Mouse (Mus musculus) ES-E14 (cell line): ENCODE measurements at regions not wholly inside any gene's neighbourhood (a gene's known extent, or its start where the extent isn't known, plus 50 kb on each side); places are given as distances from the start of the nearest gene placed in this dataset.

ENCODE experiments used
- DNase-seq: peaks from one replicate; pipeline ENCODE4 v3.0.0-alpha.2; 2013; ENCODE audit warnings: low read depth, low spot score
- H3K27ac ChIP-seq: 2 replicates; pipeline ENCODE4 v1.5.1; 2012; ENCODE audit warnings: low read depth, mild to moderate bottlenecking, low read length, moderate library complexity, mixed read lengths; ENCODE audit not compliant: poor library complexity, insufficient read depth, severe bottlenecking
- H3K36me3 ChIP-seq: 2 replicates; pipeline ENCODE4 v1.6.1; 2012; ENCODE audit warnings: mild to moderate bottlenecking, low read length, moderate library complexity, mixed read lengths; ENCODE audit not compliant: control insufficient read depth, poor library complexity, insufficient read depth, severe bottlenecking
- H3K4me1 ChIP-seq, 2 experiments: fragments of 150-350 bp in 1 of 2; sonication (generic) in 1 of 2; 2 replicates each; pipeline ENCODE4 v1.6.1; 2012; ENCODE audit warnings: low read length in 2 of 2, mild to moderate bottlenecking in 1 of 2, mixed read lengths in 1 of 2; ENCODE audit not compliant: control insufficient read depth in 2 of 2, insufficient read depth in 2 of 2, poor library complexity in 1 of 2
- H3K4me3 ChIP-seq, 2 experiments: fragments of 150-350 bp in 1 of 2; sonication (generic) in 1 of 2; 2 replicates each; pipeline ENCODE4 v1.5.1; 2012; ENCODE audit warnings: low read length in 2 of 2, low read depth in 1 of 2, mild to moderate bottlenecking in 1 of 2, mixed read lengths in 1 of 2; ENCODE audit not compliant: insufficient read depth in 1 of 2, poor library complexity in 1 of 2, severe bottlenecking in 1 of 2
- H3K9ac ChIP-seq: 2 replicates; pipeline ENCODE4 v1.6.1; 2012; ENCODE audit warnings: low read depth, mild to moderate bottlenecking, low read length, mixed read lengths; ENCODE audit not compliant: poor library complexity, insufficient read depth, severe bottlenecking
- H3K9me3 ChIP-seq: fragments of 150-350 bp; sonication (generic); 2 replicates; pipeline ENCODE4 v1.6.1; 2012; ENCODE audit warnings: low read depth, mild to moderate bottlenecking, low read length; ENCODE audit not compliant: control insufficient read depth, insufficient read depth
- CHD2 ChIP-seq: IDR thresholded peaks from 2 replicates; pipeline ENCODE4 v1.6.1; 2014; ENCODE audit warnings: mild to moderate bottlenecking, low read depth, low read length, inconsistent platforms
- HCFC1 ChIP-seq: IDR thresholded peaks from 2 replicates; pipeline ENCODE4 v1.6.1; 2012; ENCODE audit warnings: low read length, inconsistent platforms, borderline replicate concordance; ENCODE audit not compliant: insufficient read depth
- MAFK ChIP-seq: IDR thresholded peaks from 2 replicates; pipeline ENCODE4 v1.6.1; 2014; ENCODE audit warnings: mild to moderate bottlenecking, low read depth, low read length, inconsistent platforms; ENCODE audit not compliant: insufficient read depth
- ZC3H11A ChIP-seq: IDR thresholded peaks from 2 replicates; pipeline ENCODE4 v1.6.1; 2012; ENCODE audit warnings: low read depth, mild to moderate bottlenecking, inconsistent platforms, low read length, borderline replicate concordance
- ZNF384 ChIP-seq: IDR thresholded peaks from 2 replicates; pipeline ENCODE4 v1.6.1; 2012; ENCODE audit warnings: low read depth, low read length, inconsistent platforms
- in situ Hi-C, 2 experiments: fragments of 600-800 bp; cut with MboI; formaldehyde crosslinking; loops; one replicate each; pipeline ENCODE4 v1.15.1; 2025; ENCODE audit warnings: low sequenced_read_pairs in 2 of 2, inconsistent platforms in 1 of 2; ENCODE audit not compliant: unreplicated experiment in 2 of 2

DNA sequence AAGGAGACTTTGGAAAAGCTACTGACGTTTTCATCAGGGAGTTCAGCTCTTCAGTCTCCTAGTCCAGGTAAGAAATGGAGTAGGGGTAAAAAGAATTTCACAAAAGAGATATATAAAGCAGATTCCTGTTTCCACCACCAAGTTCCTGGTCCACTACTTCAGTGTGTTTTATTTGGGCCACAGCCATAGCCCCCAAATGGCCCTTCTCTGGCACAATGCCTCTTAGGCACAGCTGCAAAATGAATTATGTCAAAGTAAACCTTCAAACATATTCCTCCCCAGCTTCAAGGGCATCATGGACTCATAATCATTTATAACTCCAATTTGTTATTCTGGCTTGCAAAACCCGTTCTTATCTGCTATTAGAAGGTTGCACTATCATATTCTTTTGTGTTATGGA lies 325.1 kb downstream of the Slc6a15 start:
- H3K36me3 ChIP-seq = no peaks in the 10 kb centered on the region
- H3K9ac ChIP-seq = no peak overlapping the region
- H3K4me3 ChIP-seq = no peak overlapping the region
- in situ Hi-C loops = no loop called here
- H3K27ac ChIP-seq = no peak overlapping the region
- H3K4me1 ChIP-seq = no peaks in the 10 kb centered on the region
- no peak for TF ChIP-seq ZNF384
- no peak for TF ChIP-seq MAFK
- TF ChIP-seq HCFC1 = no peak
- TF ChIP-seq CHD2 = no peak
- TF ChIP-seq ZC3H11A = no peak
- DNase-seq = no peak
- no peaks in the 10 kb centered on the region for H3K9me3 ChIP-seq

DNA sequence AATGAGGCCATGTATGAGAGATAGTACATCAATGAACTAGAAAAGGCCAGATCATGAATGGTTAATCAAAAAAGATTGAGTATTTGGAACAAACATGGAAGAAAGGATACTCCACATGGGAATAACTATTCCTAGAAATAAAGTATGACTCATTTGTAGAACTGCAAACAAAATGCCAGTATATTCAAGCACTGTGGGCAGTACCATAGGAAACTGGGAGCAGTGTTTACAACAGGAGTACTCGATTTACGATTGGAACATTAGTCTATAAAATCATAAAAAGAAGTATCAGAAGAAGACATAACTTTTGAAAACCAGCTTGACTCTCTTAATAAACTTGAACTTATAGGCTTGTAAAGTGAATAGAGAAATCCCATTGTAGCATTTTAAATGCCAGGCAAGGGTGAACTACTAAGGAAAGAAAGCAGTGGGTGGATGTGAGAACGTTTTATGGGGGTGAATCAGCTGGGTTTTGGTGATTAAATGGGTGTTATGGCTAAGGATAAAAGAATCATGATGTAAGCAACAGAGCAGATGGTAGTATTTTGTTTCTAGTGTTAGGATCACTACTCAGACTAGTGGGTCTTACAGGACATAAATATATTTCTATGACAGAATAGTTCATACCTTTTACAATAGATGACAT lies 347.6 kb downstream of the Slc6a15 start:
- TF ChIP-seq MAFK = no peak
- TF ChIP-seq ZC3H11A = no peak
- Histone ChIP-seq H3K9ac (no peak overlapping the region), H3K4me3 (no peak overlapping the region), H3K9me3 (no peaks in the 10 kb centered on the region), H3K36me3 (no peaks in the 10 kb centered on the region), H3K4me1 (no peaks in the 10 kb centered on the region), H3K27ac (no peak overlapping the region)
- in situ Hi-C loops = no loop called here
- no peak for DNase-seq

DNA sequence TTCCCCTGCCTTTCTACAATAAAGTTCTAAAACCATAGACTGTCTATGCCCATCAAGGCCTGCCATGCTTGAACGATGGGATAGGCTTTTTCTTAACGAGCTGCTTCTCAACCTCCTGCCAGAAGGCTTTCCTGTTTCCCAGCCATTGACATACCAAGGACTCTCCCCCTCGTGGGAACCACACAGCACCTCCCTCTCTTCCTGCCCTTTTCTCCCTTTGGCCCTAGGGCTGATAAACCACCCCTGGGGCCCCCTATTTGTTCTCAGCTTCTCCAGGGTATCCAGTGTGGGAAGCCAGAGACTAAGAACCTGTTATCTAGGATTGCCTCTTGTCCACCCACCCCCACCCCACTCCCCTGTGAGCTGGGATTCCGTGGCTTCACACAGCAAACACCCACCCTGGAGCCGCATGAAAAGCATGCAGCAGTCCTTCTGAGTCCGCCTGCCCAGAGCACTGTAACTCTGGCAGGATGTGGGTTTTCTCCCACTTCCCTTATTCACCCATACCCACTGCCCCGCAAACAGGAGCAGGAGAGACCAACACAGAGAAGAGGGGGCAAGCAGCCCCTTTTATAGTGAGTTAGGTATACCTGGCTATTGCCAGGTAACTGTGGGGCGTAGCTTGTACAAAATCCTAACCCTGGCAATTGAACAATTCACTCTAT lies 351.5 kb downstream of the Slc6a15 start:
- no peaks in the 10 kb centered on the region for H3K9me3 ChIP-seq
- H3K4me3 ChIP-seq = no peak overlapping the region
- no peak overlapping the region for H3K27ac ChIP-seq
- no peaks in the 10 kb centered on the region for H3K36me3 ChIP-seq
- no peaks in the 10 kb centered on the region for H3K4me1 ChIP-seq
- H3K9ac ChIP-seq = no peak overlapping the region
- TF ChIP-seq ZNF384 (no peak), CHD2 (no peak), MAFK (no peak), HCFC1 (no peak), ZC3H11A (no peak)
- in situ Hi-C loops = no loop called here
- no peak for DNase-seq

DNA sequence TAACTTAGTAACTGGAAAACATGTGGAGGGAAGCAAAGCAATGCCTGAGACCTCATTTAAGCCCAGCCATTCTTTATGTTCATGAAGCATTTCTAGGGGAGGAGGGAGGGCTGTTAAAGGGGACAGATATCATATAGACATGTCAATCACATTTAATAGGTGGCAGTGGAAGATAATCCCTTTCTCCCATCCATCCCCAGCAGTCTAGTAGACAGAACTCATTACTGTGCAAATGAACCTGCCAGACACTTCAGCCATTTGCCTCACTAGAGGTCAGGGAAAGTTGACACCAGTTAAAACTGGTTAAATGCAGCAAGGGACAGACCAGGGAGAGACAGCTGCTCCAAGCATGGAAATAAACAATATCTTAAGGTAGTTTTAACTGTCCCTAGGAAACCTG lies 359.1 kb downstream of the Slc6a15 start:
- no peak overlapping the region for H3K9ac ChIP-seq
- no peaks in the 10 kb centered on the region for H3K9me3 ChIP-seq
- no peak for TF ChIP-seq ZNF384
- TF ChIP-seq CHD2 = no peak
- TF ChIP-seq HCFC1 = no peak
- TF ChIP-seq ZC3H11A = no peak
- no peak for TF ChIP-seq MAFK
- no peak overlapping the region for H3K4me3 ChIP-seq
- H3K36me3 ChIP-seq = no peaks in the 10 kb centered on the region
- DNase-seq = no peak
- H3K4me1 ChIP-seq = no peaks in the 10 kb centered on the region
- in situ Hi-C loops = no loop called here
- H3K27ac ChIP-seq = no peak overlapping the region
